Mouse (Mus musculus): Measurements from ENCODE around the gene Mylk. TPM values are rescaled to one million over a fixed set of nuclear protein-coding genes. Genes with fewer than 3 reads are reported as not detected.

The Mylk gene
- total RNA-seq, 4 experiments from 2014 or later = 13.7 to 24.6 (median 18.8) TPM

Other genes with a start within 250 kb of the Mylk start
- gene Kalrn, start 171.7 kb upstream of the Mylk start, total RNA-seq (2022) = 10 to 100 TPM; 19.2 to 20.8 (median 19.9) TPM
- not detected for gene Ropn1, start 95.3 kb upstream of the Mylk start, total RNA-seq (2022)
- 1 to 10 TPM; 1.5 to 2.4 (median 2.2) TPM for gene Ccdc14, start 54.6 kb upstream of the Mylk start, total RNA-seq (2022)

Measured in gastrocnemius, adult 8-10 months (tissue).